Mouse (Mus musculus) heart, postnatal 0 days (tissue): ENCODE measurements around the gene Rnaset2b. TPM values are rescaled to one million over a fixed set of nuclear protein-coding genes. Genes with fewer than 3 reads are reported as not detected.
"Not testable (repeated sequence)": the region's sequence is repeated elsewhere in the genome, so short reads cannot be mapped to it uniquely, and the experiment has no call there.

ENCODE experiments used
- ATAC-seq: fragments of 200-750 bp; cut with Nextera tagmentation; 2 replicates; pipeline ENCODE4 v1.8.0; 2017; ENCODE audit warnings: low read depth, moderate number of reproducible peaks, moderate library complexity; ENCODE audit not compliant: insufficient read depth
- DNase-seq: peaks from one replicate; pipeline ENCODE4 v3.0.0-alpha.2; 2016; ENCODE audit warnings: low spot score
- H3K27ac ChIP-seq: fragments of 300-500 bp; sonication (generic); 2 replicates; pipeline ENCODE4 v1.5.1; 2014; ENCODE audit warnings: low read depth, mild to moderate bottlenecking
- H3K27me3 ChIP-seq: fragments of 300-500 bp; sonication (generic); 2 replicates; pipeline ENCODE4 v1.6.1; 2014; ENCODE audit warnings: low read length, mixed read lengths; ENCODE audit not compliant: control insufficient read depth, insufficient read depth
- H3K36me3 ChIP-seq: fragments of 300-500 bp; sonication (generic); replicated peaks from 2 replicates; pipeline ENCODE4 v1.6.1; 2014; ENCODE audit warnings: low read length, mixed read lengths; ENCODE audit not compliant: control insufficient read depth, insufficient read depth
- H3K4me1 ChIP-seq: fragments of 300-500 bp; sonication (generic); 2 replicates; pipeline ENCODE4 v1.6.1; 2014; ENCODE audit warnings: antibody characterized with exemption; ENCODE audit not compliant: control insufficient read depth, insufficient read depth
- H3K4me2 ChIP-seq: fragments of 300-500 bp; sonication (generic); 2 replicates; pipeline ENCODE4 v1.6.1; 2014; ENCODE audit warnings: low read depth, mild to moderate bottlenecking, low read length, moderate library complexity
- H3K4me3 ChIP-seq: fragments of 300-500 bp; sonication (generic); 2 replicates; pipeline ENCODE4 v1.5.1; 2014; ENCODE audit warnings: low read depth, low read length
- H3K9ac ChIP-seq: fragments of 300-500 bp; sonication (generic); replicated peaks from 2 replicates; pipeline ENCODE4 v1.6.1; 2014; ENCODE audit warnings: low read depth, low read length, mixed read lengths
- H3K9me3 ChIP-seq: fragments of 300-500 bp; sonication (generic); replicated peaks from 2 replicates; pipeline ENCODE4 v1.6.1; 2016; ENCODE audit warnings: low read length; ENCODE audit not compliant: control insufficient read depth
- WGBS: fragments of 180-500 bp; shearing (Covaris S2); extraction: QIAGEN DNeasy Blood & Tissue Kit; methylation state at CpG from one replicate; pipeline ENCODE4 v1.1.7; 2014; 5-methylcytosine and 5-hydroxymethylcytosine counted together
- polyA plus RNA-seq: library from polyadenylated mRNA; unstranded; fragments of >200 nt; fragmentation: Nextera tagmentation; extraction: Ambion mirVana; gene quantifications from 2 replicates; pipeline ENCODE4 v1.2.1, GENCODE M21; 2015
- total RNA-seq: library from RNA; depleted of rRNA; stranded (reverse); fragments of >200 nt; gene quantifications from 2 replicates; pipeline ENCODE4 v1.2.3, GENCODE M21; 2014; ENCODE audit warnings: low replicate concordance

The Rnaset2b gene
- total and polyA plus RNA-seq, 2 experiments from 2014 or later, result 142 to 331 TPM

DNA sequence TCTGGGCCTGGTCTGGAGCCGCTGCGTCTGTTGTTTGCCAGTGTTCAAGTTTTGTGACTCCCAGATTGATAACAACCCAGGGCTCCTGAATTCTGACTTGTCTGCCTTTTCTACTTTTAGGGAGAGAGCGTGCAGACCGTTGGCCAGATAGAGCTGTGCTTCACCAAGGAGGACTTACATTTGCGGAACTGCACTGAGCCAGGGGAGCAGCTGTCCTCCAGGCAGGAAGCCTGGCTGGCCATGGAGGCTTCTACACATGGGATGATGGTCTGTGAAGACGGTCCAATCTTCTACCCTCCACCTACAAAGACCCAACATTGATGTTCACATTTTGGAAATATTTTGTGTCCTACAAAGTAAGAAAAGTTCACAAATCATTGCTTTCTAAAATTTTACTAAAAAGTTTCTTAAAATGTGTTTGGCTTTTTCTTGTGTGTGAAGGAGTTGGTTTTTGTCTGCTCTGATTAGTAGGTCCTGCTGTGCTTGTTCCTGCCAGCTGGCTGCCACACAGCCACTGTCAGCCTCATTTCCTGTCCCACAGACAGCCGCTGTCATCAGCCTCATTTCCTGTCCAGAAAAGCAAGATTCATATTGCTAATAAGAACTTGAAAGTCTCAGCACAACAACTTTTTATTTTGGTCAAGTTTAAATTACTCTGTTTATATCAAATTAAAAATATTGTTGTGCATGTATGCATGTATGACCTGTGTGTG is 27.5 kb downstream of the Rnaset2b start:
- not testable (repeated sequence) for H3K9me3 ChIP-seq
- ATAC-seq, result peak; percentile 11; the same call in 1 of the 2 replicates

DNA sequence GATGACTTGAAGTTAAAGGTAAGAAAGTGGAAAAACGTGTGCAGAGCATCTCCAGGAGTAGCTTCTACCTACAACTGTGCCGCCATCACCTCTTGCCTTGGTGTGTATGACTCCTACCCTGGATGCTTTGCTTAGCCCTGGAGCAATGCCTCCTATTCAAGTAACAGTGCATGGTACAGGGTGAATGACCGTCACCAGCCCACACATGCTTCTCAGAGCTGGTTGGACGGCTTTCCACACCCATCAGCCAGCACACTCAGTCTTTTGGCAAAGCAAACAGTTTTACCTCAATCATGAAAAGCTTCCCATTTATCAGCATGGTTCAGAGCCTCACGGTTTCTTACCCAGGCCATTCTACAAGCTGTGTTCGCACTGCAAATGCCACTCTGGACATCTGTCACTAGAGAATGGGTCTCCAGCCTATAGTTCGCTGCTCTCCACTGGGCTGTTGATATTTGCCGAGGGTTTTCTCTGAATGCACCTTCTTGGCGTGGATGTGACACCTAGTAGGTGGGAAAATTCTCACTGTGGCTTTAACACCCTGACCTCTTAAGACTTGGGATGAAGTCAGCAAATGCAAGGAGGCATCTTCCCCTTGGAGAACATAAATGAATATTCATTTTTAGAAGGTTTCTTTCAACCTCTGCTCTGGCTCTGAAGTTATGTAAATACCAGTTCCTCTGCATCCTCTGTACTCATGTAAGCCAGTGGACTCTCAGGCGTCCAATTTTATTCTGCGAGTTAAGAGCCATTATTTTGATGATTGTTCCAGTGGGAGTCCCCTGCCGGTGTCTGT is 31.6 kb downstream of the Rnaset2b start:
- H3K4me1 ChIP-seq, H3K27ac ChIP-seq, H3K4me2 ChIP-seq, H3K27me3 ChIP-seq, DNase-seq, H3K4me3 ChIP-seq, H3K9ac ChIP-seq, H3K36me3 ChIP-seq, ATAC-seq, H3K9me3 ChIP-seq: not testable (repeated sequence)
- WGBS, result 75% methylated on average over 9 of the region's 12 CpGs

More for the DNA sequence above, 27.5 kb downstream of the Rnaset2b start:
- not testable (repeated sequence) for H3K4me3 ChIP-seq, DNase-seq, H3K27me3 ChIP-seq, H3K36me3 ChIP-seq, H3K9ac ChIP-seq, H3K27ac ChIP-seq, H3K4me1 ChIP-seq, H3K4me2 ChIP-seq
- no CpG with 5 or more reads among the region's 7 CpGs for WGBS

DNA sequence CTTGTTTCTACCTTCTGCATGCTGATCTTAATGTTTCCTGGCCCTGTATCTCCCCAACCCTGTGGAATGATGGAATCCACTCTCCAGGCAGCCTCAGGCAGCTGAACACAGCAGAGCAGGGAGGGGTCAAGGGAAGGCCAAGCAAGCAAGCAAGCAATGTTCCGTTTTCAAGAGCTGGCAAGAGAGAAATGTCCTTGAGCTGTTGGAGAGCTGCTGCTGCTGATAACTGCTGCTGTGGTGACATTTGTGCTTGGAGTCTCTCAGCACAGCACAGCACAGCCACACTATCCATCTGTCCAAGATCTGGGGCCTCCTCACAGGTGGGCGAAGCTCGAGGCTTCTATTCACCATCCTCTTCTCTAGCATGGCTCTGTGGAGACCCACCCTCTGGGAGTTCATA is 33.0 kb downstream of the Rnaset2b start:
- not testable (repeated sequence) for H3K9ac ChIP-seq, H3K27me3 ChIP-seq, H3K27ac ChIP-seq, H3K9me3 ChIP-seq, H3K4me2 ChIP-seq, H3K4me3 ChIP-seq, H3K36me3 ChIP-seq, DNase-seq, H3K4me1 ChIP-seq
- WGBS, result no CpG with 5 or more reads among the region's 3 CpGs
- peak; percentile 89 for ATAC-seq

DNA sequence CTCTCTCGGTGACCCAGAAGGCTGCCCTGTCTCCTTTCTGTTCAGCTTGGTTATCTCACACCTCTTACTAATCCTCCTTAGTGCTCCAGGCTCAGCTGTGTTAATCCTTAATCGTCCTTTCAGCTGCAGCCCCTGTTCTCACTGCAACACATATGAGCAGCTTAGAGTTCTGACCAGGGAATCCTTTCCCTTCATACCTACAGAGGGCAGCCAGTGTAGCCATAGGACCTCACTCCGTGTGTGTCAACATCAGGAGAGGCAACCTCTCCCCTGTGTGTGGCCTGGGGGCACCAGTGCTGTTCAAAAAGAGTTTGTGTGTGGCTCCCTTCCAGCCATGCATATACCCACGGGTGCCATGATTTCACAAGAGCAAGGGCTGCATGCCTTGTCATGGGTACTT is 35.2 kb downstream of the Rnaset2b start:
- H3K27me3 ChIP-seq, H3K36me3 ChIP-seq, DNase-seq, H3K9ac ChIP-seq, H3K4me1 ChIP-seq, H3K4me2 ChIP-seq, H3K27ac ChIP-seq, H3K4me3 ChIP-seq, H3K9me3 ChIP-seq, ATAC-seq: not testable (repeated sequence)
- WGBS, result 46% methylated on average over 3 of the region's 4 CpGs

DNA sequence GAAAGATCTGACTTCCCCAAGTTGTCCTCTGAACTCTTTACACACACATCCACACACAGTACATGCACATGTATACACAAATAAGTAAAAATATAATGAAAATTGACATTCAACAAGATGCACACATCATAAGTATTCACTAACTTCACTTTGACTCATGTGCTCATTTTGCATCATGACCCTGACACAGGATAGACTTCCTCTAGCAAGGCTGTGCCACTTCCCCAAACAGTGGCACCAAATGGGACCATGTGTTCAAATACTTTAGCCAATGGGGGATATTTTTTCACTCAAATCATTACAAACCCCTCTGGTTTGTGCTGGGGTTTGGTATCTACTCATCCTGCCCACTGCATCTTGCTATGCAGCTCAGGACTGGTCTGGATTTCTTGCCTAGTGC is 38.5 kb downstream of the Rnaset2b start:
- not testable (repeated sequence) for H3K9me3 ChIP-seq, H3K4me3 ChIP-seq, H3K4me1 ChIP-seq, H3K36me3 ChIP-seq, DNase-seq, H3K9ac ChIP-seq, H3K4me2 ChIP-seq, H3K27me3 ChIP-seq, H3K27ac ChIP-seq, ATAC-seq

DNA sequence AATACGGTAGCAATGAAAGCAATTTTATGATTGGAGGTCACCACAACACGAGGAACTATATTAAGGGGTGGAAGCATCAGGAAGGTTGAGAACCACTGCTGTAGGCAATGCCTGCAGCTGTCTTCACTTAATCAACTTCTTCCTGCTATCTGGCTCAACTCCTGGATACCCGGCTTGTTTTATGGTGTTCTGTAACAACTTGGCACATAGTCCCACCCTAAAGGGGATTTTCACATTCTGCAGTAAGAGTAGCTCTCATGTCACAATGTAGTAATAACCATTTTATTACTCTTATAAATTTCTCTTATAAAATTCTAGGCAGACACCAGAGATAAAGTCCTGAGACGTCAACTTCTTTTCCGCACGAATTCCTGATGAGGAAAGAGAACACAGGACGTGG is 39.0 kb downstream of the Rnaset2b start:
- not testable (repeated sequence) for H3K9me3 ChIP-seq, DNase-seq, H3K4me2 ChIP-seq, ATAC-seq, H3K27ac ChIP-seq, H3K27me3 ChIP-seq, H3K4me3 ChIP-seq, H3K4me1 ChIP-seq, H3K9ac ChIP-seq, H3K36me3 ChIP-seq
- no CpG with 5 or more reads among the region's 7 CpGs for WGBS

DNA sequence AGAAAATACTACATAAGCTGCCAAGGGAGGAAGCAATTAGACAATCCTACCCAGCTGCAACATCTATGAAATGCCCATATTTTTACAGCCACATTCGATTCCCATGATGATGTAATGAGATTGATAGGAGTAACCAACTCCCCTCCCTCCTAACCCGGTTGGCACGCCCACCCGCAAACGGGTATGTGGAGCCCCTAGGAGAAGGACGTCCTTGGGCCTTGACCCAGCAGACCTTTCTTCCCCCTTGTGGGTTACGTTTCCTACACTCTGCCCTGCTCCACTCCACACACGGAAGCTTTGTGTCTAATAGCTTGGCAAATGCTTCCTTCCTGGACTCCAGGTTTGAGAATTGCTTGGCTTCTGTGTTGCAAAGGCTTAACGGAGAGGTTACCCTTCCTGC is 39.5 kb downstream of the Rnaset2b start:
- H3K4me2 ChIP-seq, H3K9ac ChIP-seq, DNase-seq, H3K27me3 ChIP-seq, H3K36me3 ChIP-seq, H3K9me3 ChIP-seq, H3K4me3 ChIP-seq, H3K27ac ChIP-seq, H3K4me1 ChIP-seq, ATAC-seq: not testable (repeated sequence)
- 77% methylated on average over 4 of the region's 9 CpGs for WGBS

DNA sequence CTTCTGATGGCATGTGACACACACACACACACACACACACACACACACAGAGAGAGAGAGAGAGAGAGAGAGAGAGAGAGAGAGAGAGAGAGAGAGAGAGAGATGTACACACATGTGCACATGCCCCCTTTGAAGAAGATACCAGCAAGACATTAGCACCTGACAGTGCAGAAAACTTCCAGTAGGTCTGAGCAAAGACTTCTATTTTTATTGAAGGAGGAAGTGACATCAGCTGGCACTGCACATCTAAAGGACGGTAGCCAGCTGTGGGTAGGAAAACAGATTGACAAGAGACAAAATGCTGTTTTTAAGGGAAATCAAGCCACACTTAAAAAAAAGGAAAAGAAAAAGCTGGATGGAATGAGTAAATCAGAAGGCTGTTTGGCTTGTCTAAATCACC is 43.8 kb downstream of the Rnaset2b start:
- H3K4me1 ChIP-seq, H3K27ac ChIP-seq, H3K36me3 ChIP-seq, H3K4me3 ChIP-seq, H3K27me3 ChIP-seq, H3K9ac ChIP-seq, H3K9me3 ChIP-seq, H3K4me2 ChIP-seq, ATAC-seq, DNase-seq: not testable (repeated sequence)
- no CpG with 5 or more reads among the region's 1 CpGs for WGBS
